Mouse (Mus musculus) E14TG2a.4 (cell line): ENCODE data around the gene Rmdn3.
A peak's percentile ranks its signal among the peaks of the same experiment; 100 is the strongest.

Experiments used
- H3K27me3 ChIP-seq: 2 replicates; pipeline ENCODE4 v1.6.1; 2014; ENCODE audit warnings: low read length, control low read depth; ENCODE audit not compliant: insufficient read depth
- H3K36me3 ChIP-seq: 2 replicates; pipeline ENCODE4 v1.6.1; 2014; ENCODE audit warnings: low read length, control low read depth; ENCODE audit not compliant: insufficient read depth
- H3K4me1 ChIP-seq: replicated peaks from 2 replicates; pipeline ENCODE4 v1.6.1; 2014; ENCODE audit warnings: low read depth, low read length, control low read depth
- H3K4me3 ChIP-seq: replicated peaks from 2 replicates; pipeline ENCODE4 v1.5.1; 2014; ENCODE audit warnings: mild to moderate bottlenecking, low read length
- H3K9me3 ChIP-seq: 2 replicates; pipeline ENCODE4 v1.6.1; 2014; ENCODE audit warnings: low read length, control low read depth
- CTCF ChIP-seq: conservative IDR thresholded peaks from 2 replicates; pipeline ENCODE4 v1.5.1; 2014; ENCODE audit warnings: low read length
- NANOG ChIP-seq: IDR thresholded peaks from 2 replicates; pipeline ENCODE4 v1.6.1; 2014; ENCODE audit warnings: borderline replicate concordance, low read length, mixed read lengths
- POU5F1 ChIP-seq: IDR thresholded peaks from 2 replicates; pipeline ENCODE4 v1.6.1; 2014; ENCODE audit warnings: low read length, borderline replicate concordance

Rmdn3 gene

DNA sequence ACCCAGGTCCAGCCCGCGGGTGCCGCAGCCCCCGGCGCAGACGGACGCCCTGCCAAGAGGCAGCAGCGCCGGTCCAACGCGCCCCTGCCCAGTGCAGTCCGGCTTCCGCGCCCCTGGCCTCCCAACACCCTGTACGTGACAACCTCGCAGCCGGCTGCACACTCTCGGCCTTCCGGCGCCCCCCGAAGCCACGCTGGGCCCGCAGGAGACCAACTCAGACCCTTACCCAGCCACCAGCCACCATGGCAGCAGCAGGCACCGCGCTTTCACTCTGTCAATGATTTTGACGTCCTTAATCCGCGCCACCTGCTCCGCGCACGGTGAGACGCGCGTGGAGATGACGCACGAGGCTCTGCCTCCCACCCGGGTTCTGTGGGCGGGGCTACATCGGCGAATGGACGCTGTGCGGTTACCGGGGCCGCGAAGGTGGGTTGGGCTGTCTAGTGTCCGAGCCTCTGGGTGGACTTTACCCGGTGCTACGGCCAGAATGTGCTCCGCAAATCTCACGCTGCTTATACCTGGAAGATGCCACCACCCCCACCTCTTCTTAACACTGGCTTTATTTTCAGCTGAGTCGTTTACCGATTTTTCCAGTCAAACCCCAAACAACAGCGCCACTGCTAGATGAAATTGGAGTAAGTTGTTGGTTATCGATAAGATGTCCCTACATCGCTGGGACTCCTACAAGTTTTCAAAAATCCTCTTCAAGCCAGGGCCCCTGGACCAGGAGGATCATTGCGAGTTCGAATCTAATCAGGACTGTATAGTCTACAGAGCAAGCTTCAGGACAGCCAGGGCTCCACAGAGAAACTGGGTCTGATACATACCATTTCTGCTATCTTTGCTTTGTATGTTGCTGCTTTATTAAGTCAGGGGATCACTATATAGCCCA, at the start of gene Rmdn3:
Gene Rmdn3, minus strand, starts transcription at position 354 of the 892 bp plus-strand sequence.
- H3K27me3 ChIP-seq: peaks cover 8% of the 10 kb centered on the region; the same call in 1 of the 2 replicates
- H3K4me3 ChIP-seq: peak within 1 kb of the TSS; percentile 99
- TF ChIP-seq CTCF (no peak), NANOG (no peak), POU5F1 (no peak)
- no peaks in the 10 kb centered on the region for H3K9me3 ChIP-seq
- peaks cover 47% of the 10 kb centered on the region for H3K4me1 ChIP-seq
- peaks cover 32% of the 10 kb centered on the region for H3K36me3 ChIP-seq

GRCm38 (mm10) chr2:119203871-119204460, 47.1 kb upstream of the Rmdn3 start:
- no peaks in the 10 kb centered on the region for H3K36me3 ChIP-seq
- TF ChIP-seq CTCF: no peak
- peak; percentile 55; the same call in 1 of the 2 replicates for TF ChIP-seq NANOG
- H3K4me3 ChIP-seq: no peak overlapping the region
- H3K9me3 ChIP-seq: no peaks in the 10 kb centered on the region
- no peaks in the 10 kb centered on the region for H3K27me3 ChIP-seq
- peaks cover 43% of the 10 kb centered on the region for H3K4me1 ChIP-seq

DNA sequence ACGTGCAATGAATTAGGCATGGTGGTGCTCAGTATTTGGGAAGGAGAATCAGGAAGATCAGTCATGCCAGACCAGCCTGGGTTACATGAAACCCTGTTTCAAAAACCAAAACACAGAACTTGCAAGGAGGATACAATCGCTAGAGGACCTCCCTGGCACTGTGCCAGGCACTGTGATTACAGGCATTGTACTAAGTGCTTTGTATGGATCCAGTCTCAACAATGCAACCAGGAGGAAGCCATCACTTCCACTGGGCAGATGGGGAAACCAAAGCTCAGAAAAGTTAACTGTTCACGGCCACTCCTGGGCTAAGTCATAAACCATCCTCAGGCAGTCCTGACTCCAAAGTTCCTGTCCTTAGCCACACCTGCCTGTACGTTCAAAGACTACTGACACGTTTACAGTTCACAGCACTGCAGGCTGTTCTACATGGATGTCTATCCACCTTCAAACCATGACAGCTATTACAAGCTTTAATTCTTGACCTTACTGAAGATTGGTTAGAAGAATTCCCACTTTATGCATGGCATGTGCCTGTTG, 46.1 kb upstream of the Rmdn3 start:
- Histone ChIP-seq H3K4me1 (peaks cover 46% of the 10 kb centered on the region), H3K4me3 (no peak overlapping the region), H3K9me3 (no peaks in the 10 kb centered on the region), H3K27me3 (no peaks in the 10 kb centered on the region), H3K36me3 (no peaks in the 10 kb centered on the region)
- TF ChIP-seq POU5F1 (no peak), NANOG (no peak), CTCF (no peak)

GRCm38 (mm10) chr2:119198934-119199333, 42.1 kb upstream of the Rmdn3 start:
- no peaks in the 10 kb centered on the region for H3K9me3 ChIP-seq
- TF ChIP-seq POU5F1 (no peak), NANOG (no peak), CTCF (no peak)
- H3K4me3 ChIP-seq: no peak overlapping the region
- no peaks in the 10 kb centered on the region for H3K36me3 ChIP-seq
- H3K4me1 ChIP-seq: peaks cover 32% of the 10 kb centered on the region
- H3K27me3 ChIP-seq: no peaks in the 10 kb centered on the region

DNA sequence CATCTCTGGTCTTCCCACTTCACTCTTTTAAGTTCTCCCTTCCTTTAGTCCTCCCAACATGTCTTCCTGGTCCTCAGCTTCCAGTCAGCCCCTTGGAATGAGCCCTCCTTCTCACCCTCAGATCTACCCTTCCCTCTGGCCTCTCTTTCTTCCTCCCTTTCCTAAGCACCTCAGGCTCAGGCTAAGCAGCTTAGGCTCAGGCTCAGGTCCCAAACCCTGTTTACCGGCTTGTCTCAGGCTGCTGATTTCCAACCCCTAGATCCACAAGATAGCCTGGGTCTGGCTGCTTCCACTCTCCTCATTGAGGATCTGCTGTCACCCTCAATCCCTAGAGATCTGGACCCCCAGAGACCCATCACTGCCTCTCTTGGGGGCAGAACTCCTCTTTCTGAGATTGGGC, 41.2 kb upstream of the Rmdn3 start:
- TF ChIP-seq CTCF (no peak), POU5F1 (no peak), NANOG (no peak)
- Histone ChIP-seq H3K27me3 (no peaks in the 10 kb centered on the region), H3K4me3 (no peak overlapping the region), H3K9me3 (no peaks in the 10 kb centered on the region), H3K4me1 (peaks cover 35% of the 10 kb centered on the region), H3K36me3 (no peaks in the 10 kb centered on the region)

- Histone ChIP-seq H3K9me3 (no peaks in the 10 kb centered on the region), H3K27me3 (no peaks in the 10 kb centered on the region), H3K4me1 (peaks cover 29% of the 10 kb centered on the region), H3K4me3 (no peak overlapping the region), H3K36me3 (no peaks in the 10 kb centered on the region)
- TF ChIP-seq POU5F1 (no peak), NANOG (no peak), CTCF (no peak)
These were observed 40.7 kb upstream of the Rmdn3 start for GRCm38 (mm10) chr2:119197493-119197892.

GRCm38 (mm10) chr2:119196316-119197108, 39.7 kb upstream of the Rmdn3 start:
- Histone ChIP-seq H3K27me3 (no peaks in the 10 kb centered on the region), H3K9me3 (no peaks in the 10 kb centered on the region), H3K36me3 (no peaks in the 10 kb centered on the region), H3K4me1 (peaks cover 29% of the 10 kb centered on the region), H3K4me3 (no peak overlapping the region)
- TF ChIP-seq CTCF (no peak), POU5F1 (no peak)

DNA sequence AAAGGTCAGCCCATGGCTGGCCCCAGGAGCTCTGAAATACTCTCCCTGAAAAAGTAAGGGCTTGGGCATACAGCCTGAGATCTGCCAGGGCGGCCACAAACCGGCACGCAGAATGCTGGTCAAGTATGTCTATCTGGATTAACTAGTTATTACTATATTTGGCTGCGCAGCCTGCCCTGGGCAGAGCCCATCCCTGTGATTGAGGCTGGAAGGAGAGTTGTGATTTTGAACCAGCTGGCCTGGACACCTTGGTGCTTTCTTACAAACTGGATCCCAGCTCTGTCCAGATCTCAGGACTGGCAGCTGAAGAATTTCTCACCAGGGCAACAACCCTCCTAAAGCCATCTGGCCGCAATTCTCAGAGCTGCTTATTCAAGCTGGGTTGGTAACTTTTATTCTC, 37.3 kb upstream of the Rmdn3 start:
- Histone ChIP-seq H3K9me3 (no peaks in the 10 kb centered on the region), H3K4me3 (peak overlapping the region; percentile 29; the same call in 1 of the 2 replicates), H3K4me1 (peaks cover 38% of the 10 kb centered on the region), H3K27me3 (no peaks in the 10 kb centered on the region), H3K36me3 (no peaks in the 10 kb centered on the region)
- TF ChIP-seq POU5F1 (no peak), CTCF (no peak), NANOG (no peak)
